Mouse (Mus musculus): Measurements from ENCODE around the gene Etfbkmt.
"Not testable (repeated sequence)": the region's sequence is repeated elsewhere in the genome, so short reads cannot be mapped to it uniquely, and the experiment has no call there.

Gene Etfbkmt

GRCm38 (mm10) chr6:149139471-149139870, at the start of gene Etfbkmt:
Etfbkmt (plus strand) TSS chr6:149139849.
- no peak for DNase-seq (ENCODE audit: low spot score)

GRCm38 (mm10) chr6:149092406-149092805, 47.2 kb upstream of the Etfbkmt start:
- no peak for DNase-seq (ENCODE audit: low spot score)

GRCm38 (mm10) chr6:149093465-149093864, 46.2 kb upstream of the Etfbkmt start:
- no peak for DNase-seq (ENCODE audit: low spot score)

- DNase-seq (ENCODE audit: low spot score): no peak
Measured at GRCm38 (mm10) chr6:149094555-149094954, 45.1 kb upstream of the Etfbkmt start.

GRCm38 (mm10) chr6:149095389-149095788, 44.3 kb upstream of the Etfbkmt start:
- no peak for DNase-seq (ENCODE audit: low spot score)

GRCm38 (mm10) chr6:149096233-149096632, 43.4 kb upstream of the Etfbkmt start:
- DNase-seq (ENCODE audit: low spot score): no peak

GRCm38 (mm10) chr6:149097276-149097675, 42.4 kb upstream of the Etfbkmt start:
- DNase-seq (ENCODE audit: low spot score): no peak

GRCm38 (mm10) chr6:149098993-149099392, 40.7 kb upstream of the Etfbkmt start:
- DNase-seq (ENCODE audit: low spot score): no peak

GRCm38 (mm10) chr6:149100174-149101075, 39.2 kb upstream of the Etfbkmt start:
- peak; percentile 50 for DNase-seq (ENCODE audit: low spot score)

GRCm38 (mm10) chr6:149101076-149101942, 38.3 kb upstream of the Etfbkmt start, which contains the start of gene Dennd5b:
Dennd5b (minus strand) TSS chr6:149101680.
- peak; percentile 53 for DNase-seq (ENCODE audit: low spot score)

- DNase-seq (ENCODE audit: low spot score): no peak
Measured at GRCm38 (mm10) chr6:149101943-149102243, 37.8 kb upstream of the Etfbkmt start.

GRCm38 (mm10) chr6:149103451-149103850, 36.2 kb upstream of the Etfbkmt start:
- no peak for DNase-seq (ENCODE audit: low spot score)

GRCm38 (mm10) chr6:149107615-149108014, 32.0 kb upstream of the Etfbkmt start:
- DNase-seq (ENCODE audit: low spot score): no peak

- no peak for DNase-seq (ENCODE audit: low spot score)
Measured at GRCm38 (mm10) chr6:149108909-149109308, 30.7 kb upstream of the Etfbkmt start.

GRCm38 (mm10) chr6:149116992-149117391, 22.7 kb upstream of the Etfbkmt start:
- DNase-seq (ENCODE audit: low spot score): no peak

- no peak for DNase-seq (ENCODE audit: low spot score)
Measured at GRCm38 (mm10) chr6:149118935-149119334, 20.7 kb upstream of the Etfbkmt start.

GRCm38 (mm10) chr6:149119853-149120252, 19.8 kb upstream of the Etfbkmt start:
- DNase-seq (ENCODE audit: low spot score): no peak

- no peak for DNase-seq (ENCODE audit: low spot score)
Measured at GRCm38 (mm10) chr6:149123042-149123441, 16.6 kb upstream of the Etfbkmt start.

- no peak for DNase-seq (ENCODE audit: low spot score)
Measured at GRCm38 (mm10) chr6:149126675-149127074, 13.0 kb upstream of the Etfbkmt start.

- not testable (repeated sequence) for DNase-seq (ENCODE audit: low spot score)
Measured at GRCm38 (mm10) chr6:149129870-149130269, 9.8 kb upstream of the Etfbkmt start, which contains the start of gene Gm10203. Gm10203 (plus strand) TSS chr6:149130170.

- DNase-seq (ENCODE audit: low spot score): no peak
Measured at GRCm38 (mm10) chr6:149131111-149131510, 8.5 kb upstream of the Etfbkmt start.

- DNase-seq (ENCODE audit: low spot score): no peak
Measured at GRCm38 (mm10) chr6:149132311-149133077, 7.2 kb upstream of the Etfbkmt start.

All from ovary, postnatal 10 days (tissue).